Mouse (Mus musculus) embryo, embryonic 9.5 days (tissue): ENCODE measurements at regions not wholly inside any gene's neighbourhood (a gene's known extent, or its start where the extent isn't known, plus 50 kb on each side); places are given as distances from the start of the nearest gene placed in this dataset.

Experiments used
- DNase-seq: peaks from one replicate; pipeline ENCODE4 v3.0.0-alpha.2; 2017; ENCODE audit errors: extremely low spot score

GRCm38 (mm10) chr10:37377258-37378001 is 238.7 kb upstream of the Marcks start:
- DNase-seq, result no peak

GRCm38 (mm10) chr10:37376172-37376571 is 237.5 kb upstream of the Marcks start:
- DNase-seq, result no peak

- no peak for DNase-seq
These were observed 236.9 kb upstream of the Marcks start for GRCm38 (mm10) chr10:37375648-37376047.

- DNase-seq, result no peak
These were observed 230.4 kb upstream of the Marcks start for GRCm38 (mm10) chr10:37368997-37369679.

- no peak for DNase-seq
These were observed 229.1 kb upstream of the Marcks start for GRCm38 (mm10) chr10:37367796-37368195.

GRCm38 (mm10) chr10:37364506-37364905 is 225.8 kb upstream of the Marcks start:
- no peak for DNase-seq

- DNase-seq, result no peak
These were observed 222.3 kb upstream of the Marcks start for GRCm38 (mm10) chr10:37360985-37361384.

GRCm38 (mm10) chr10:37358900-37359299 is 220.2 kb upstream of the Marcks start:
- DNase-seq, result no peak

GRCm38 (mm10) chr10:37358334-37358733 is 219.6 kb upstream of the Marcks start:
- DNase-seq, result no peak

- no peak for DNase-seq
These were observed 218.8 kb upstream of the Marcks start for GRCm38 (mm10) chr10:37357304-37358060.

GRCm38 (mm10) chr10:37349261-37349660 is 210.5 kb upstream of the Marcks start:
- DNase-seq, result no peak

- no peak for DNase-seq
These were observed 209.7 kb upstream of the Marcks start for GRCm38 (mm10) chr10:37348416-37348815.

GRCm38 (mm10) chr10:37347661-37348060 is 208.9 kb upstream of the Marcks start:
- no peak for DNase-seq

GRCm38 (mm10) chr10:37342675-37343074 is 204.0 kb upstream of the Marcks start:
- DNase-seq, result no peak

- no peak for DNase-seq
These were observed 200.9 kb upstream of the Marcks start for GRCm38 (mm10) chr10:37339658-37340057.

- no peak for DNase-seq
These were observed 199.6 kb upstream of the Marcks start for GRCm38 (mm10) chr10:37338073-37338912.

- DNase-seq, result no peak
These were observed 198.5 kb upstream of the Marcks start for GRCm38 (mm10) chr10:37337172-37337620.

- no peak for DNase-seq
These were observed 196.4 kb upstream of the Marcks start for GRCm38 (mm10) chr10:37335148-37335547.

- DNase-seq, result no peak
These were observed 187.4 kb upstream of the Marcks start for GRCm38 (mm10) chr10:37326168-37326534.

GRCm38 (mm10) chr10:37325514-37326167 is 186.9 kb upstream of the Marcks start:
- no peak for DNase-seq

- no peak for DNase-seq
These were observed 185.0 kb upstream of the Marcks start for GRCm38 (mm10) chr10:37323689-37324088.
